Mouse (Mus musculus): Measurements from ENCODE around the gene Zfp213. TPM values are rescaled to one million over a fixed set of nuclear protein-coding genes. Genes with fewer than 3 reads are reported as not detected.

Zfp213 gene
- polyA plus RNA-seq (2014; fragmentation: Nextera tagmentation; extraction: Ambion mirVana), result 19.5 and 24.9 TPM in 2 replicates

DNA sequence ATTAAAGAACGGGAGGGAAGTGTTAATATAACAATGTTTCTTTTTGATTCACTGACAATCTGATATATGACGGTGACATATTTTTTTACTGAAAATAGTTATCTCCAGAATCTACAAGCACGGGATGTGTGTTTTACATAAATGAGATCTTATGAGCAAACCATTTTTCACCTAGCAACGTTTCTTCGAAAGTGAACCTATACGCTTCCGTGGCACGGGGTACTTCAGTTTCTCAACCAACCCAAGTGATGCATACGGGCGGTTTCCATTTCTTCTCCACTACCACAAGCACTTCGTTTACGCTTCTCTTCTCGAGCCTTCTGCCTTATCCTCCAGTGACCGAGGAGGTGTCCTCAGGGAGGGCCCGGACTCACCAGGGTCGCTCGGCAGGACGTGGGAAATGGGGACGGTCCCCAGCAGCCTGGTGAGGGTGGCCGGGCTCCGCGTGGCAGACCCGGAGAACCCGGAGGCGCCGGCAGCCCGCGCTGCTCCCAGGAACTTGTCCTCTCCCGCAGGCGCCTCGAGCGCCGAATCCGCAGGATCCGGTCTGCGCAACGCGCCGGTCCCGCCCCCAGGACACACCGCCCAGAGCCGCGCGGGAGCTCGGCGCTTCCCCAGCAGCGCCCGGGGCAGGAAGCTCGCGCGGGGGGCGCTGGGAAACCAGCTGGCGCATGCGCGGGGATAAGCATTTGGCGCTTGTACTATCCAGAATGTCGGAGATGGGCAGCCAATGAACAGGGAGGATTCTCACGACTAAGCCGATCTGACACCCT is at the start of gene Zfp213:
TSS of gene Zfp213 (minus strand) at position 644 of the 773 bp plus-strand sequence.
- under 1% methylated on average over 59 of the region's 59 CpGs for WGBS
- peaks cover 18% of the 10 kb centered on the region for H3K36me3 ChIP-seq (ENCODE audit: control insufficient read depth, insufficient read depth, low read length)
- peak; percentile 97 for ATAC-seq (ENCODE audit: low FRiP score, low TSS enrichment)
- peaks cover 9% of the 10 kb centered on the region for H3K4me1 ChIP-seq (ENCODE audit: control insufficient read depth, insufficient read depth, low read length)
- no peaks in the 10 kb centered on the region for H3K27me3 ChIP-seq (ENCODE audit: control insufficient read depth, insufficient read depth, low read length)
- no peaks in the 10 kb centered on the region for H3K9me3 ChIP-seq (ENCODE audit: control insufficient read depth, low read length)
- H3K27ac ChIP-seq (ENCODE audit: low read depth, low read length), result peak within 1 kb of the TSS; percentile 92
- H3K4me2 ChIP-seq (replicated peaks; ENCODE audit: low read depth, low read length), result peak within 1 kb of the TSS; percentile 75
- H3K9ac ChIP-seq (ENCODE audit: low read depth, low read length), result peak within 1 kb of the TSS; percentile 94
- H3K4me3 ChIP-seq (ENCODE audit: low read length), result peak within 1 kb of the TSS; percentile 80

DNA sequence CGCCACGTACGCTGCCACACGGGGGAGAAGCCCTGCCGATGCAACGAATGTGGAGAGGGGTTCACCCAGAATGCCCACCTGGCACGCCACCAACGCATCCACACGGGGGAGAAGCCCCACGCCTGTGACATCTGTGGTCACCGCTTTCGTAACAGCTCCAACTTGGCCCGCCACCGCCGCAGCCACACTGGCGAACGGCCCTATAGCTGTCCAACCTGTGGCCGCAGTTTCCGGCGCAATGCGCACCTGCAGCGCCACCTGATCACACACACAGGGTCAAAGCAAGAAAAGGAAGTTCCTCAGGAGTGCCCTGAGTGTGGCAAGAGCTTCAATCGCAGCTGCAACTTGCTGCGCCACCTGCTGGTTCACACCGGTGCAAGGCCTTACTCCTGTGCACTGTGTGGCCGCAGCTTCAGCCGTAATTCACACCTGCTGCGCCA is 46.3 kb upstream of the Zfp213 start:
- 81% methylated on average over 28 of the region's 28 CpGs for WGBS
- Histone ChIP-seq H3K4me2 (replicated peaks; ENCODE audit: low read depth, low read length) (no peak overlapping the region), H3K9me3 (ENCODE audit: control insufficient read depth, low read length) (no peaks in the 10 kb centered on the region), H3K9ac (ENCODE audit: low read depth, low read length) (no peak overlapping the region), H3K36me3 (ENCODE audit: control insufficient read depth, insufficient read depth, low read length) (no peaks in the 10 kb centered on the region), H3K27me3 (ENCODE audit: control insufficient read depth, insufficient read depth, low read length) (no peaks in the 10 kb centered on the region), H3K4me3 (ENCODE audit: low read length) (no peak overlapping the region), H3K4me1 (ENCODE audit: control insufficient read depth, insufficient read depth, low read length) (no peaks in the 10 kb centered on the region), H3K27ac (ENCODE audit: low read depth, low read length) (no peak overlapping the region)
- ATAC-seq (ENCODE audit: low FRiP score, low TSS enrichment), result peak; percentile 60

DNA sequence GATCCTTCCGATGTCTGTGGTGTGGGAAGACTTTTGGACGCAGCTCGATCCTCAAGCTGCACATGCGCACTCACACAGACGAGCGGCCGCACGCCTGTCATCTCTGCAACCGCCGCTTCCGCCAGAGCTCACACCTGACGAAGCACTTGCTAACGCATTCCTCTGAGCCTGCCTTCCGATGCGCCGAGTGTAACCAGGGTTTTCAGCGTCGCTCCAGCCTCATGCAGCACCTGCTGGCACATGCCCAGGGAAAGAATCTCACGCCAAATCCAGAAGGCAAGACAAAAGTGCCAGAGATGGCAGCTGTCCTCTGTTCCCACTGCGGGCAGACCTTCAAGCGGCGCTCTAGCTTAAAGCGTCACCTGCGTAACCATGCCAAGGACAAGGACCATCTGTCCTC is 45.6 kb upstream of the Zfp213 start:
- 92% methylated on average over 24 of the region's 24 CpGs for WGBS
- Histone ChIP-seq H3K9ac (ENCODE audit: low read depth, low read length) (no peak overlapping the region), H3K36me3 (ENCODE audit: control insufficient read depth, insufficient read depth, low read length) (no peaks in the 10 kb centered on the region), H3K27ac (ENCODE audit: low read depth, low read length) (no peak overlapping the region), H3K4me2 (replicated peaks; ENCODE audit: low read depth, low read length) (no peak overlapping the region), H3K27me3 (ENCODE audit: control insufficient read depth, insufficient read depth, low read length) (no peaks in the 10 kb centered on the region), H3K4me1 (ENCODE audit: control insufficient read depth, insufficient read depth, low read length) (no peaks in the 10 kb centered on the region), H3K9me3 (ENCODE audit: control insufficient read depth, low read length) (no peaks in the 10 kb centered on the region), H3K4me3 (ENCODE audit: low read length) (no peak overlapping the region)
- ATAC-seq (ENCODE audit: low FRiP score, low TSS enrichment), result no peak

DNA sequence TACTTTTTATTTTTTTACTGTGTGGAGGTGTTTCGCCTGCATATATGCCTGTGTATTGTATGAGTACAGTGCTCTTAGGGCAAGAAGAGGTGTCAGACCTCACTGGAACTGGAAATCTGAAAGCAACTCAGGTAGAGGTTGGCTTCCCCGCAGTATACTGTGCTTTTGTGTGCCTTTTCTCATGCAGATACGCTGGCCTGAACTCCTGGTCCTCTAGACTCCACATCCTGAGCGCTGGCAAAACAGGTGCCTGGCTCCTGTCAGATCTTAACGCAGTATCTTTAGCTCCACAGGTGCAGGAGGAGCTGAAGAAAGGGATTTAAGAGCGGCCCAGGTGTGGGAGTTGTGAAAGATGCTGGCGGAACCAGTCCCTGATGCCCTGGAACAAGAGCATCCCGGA is 41.2 kb upstream of the Zfp213 start:
- H3K27ac ChIP-seq (ENCODE audit: low read depth, low read length), result no peak overlapping the region
- no peak overlapping the region for H3K9ac ChIP-seq (ENCODE audit: low read depth, low read length)
- H3K4me3 ChIP-seq (ENCODE audit: low read length), result no peak overlapping the region
- no peaks in the 10 kb centered on the region for H3K9me3 ChIP-seq (ENCODE audit: control insufficient read depth, low read length)
- ATAC-seq (ENCODE audit: low FRiP score, low TSS enrichment), result no peak
- 83% methylated on average over 8 of the region's 8 CpGs for WGBS
- H3K4me2 ChIP-seq (replicated peaks; ENCODE audit: low read depth, low read length), result no peak overlapping the region
- H3K27me3 ChIP-seq (ENCODE audit: control insufficient read depth, insufficient read depth, low read length), result no peaks in the 10 kb centered on the region
- no peaks in the 10 kb centered on the region for H3K4me1 ChIP-seq (ENCODE audit: control insufficient read depth, insufficient read depth, low read length)
- H3K36me3 ChIP-seq (ENCODE audit: control insufficient read depth, insufficient read depth, low read length), result no peaks in the 10 kb centered on the region

DNA sequence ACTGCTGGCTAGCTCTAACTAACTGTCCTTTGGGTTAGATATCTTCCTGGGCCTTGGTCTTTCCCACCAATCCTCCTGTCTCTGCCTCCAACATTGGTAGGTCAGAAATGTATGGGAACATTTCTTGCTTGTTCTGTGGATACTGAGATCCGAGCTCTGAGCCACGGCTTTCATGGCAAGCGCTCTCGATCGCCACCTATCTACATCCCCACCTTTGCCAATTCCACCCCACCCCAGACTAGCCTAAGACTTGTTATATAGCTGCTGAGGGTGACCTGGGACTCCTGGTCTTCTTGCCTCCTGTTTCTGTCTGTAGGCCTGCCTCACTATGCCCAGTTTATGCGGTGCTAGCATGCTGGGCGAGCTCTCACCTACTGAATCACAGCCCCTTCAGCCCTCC is 40.4 kb upstream of the Zfp213 start:
- H3K4me1 ChIP-seq (ENCODE audit: control insufficient read depth, insufficient read depth, low read length), result no peaks in the 10 kb centered on the region
- no peaks in the 10 kb centered on the region for H3K27me3 ChIP-seq (ENCODE audit: control insufficient read depth, insufficient read depth, low read length)
- no peak overlapping the region for H3K27ac ChIP-seq (ENCODE audit: low read depth, low read length)
- WGBS, result 77% methylated on average over 7 of the region's 7 CpGs
- H3K4me3 ChIP-seq (ENCODE audit: low read length), result no peak overlapping the region
- H3K4me2 ChIP-seq (replicated peaks; ENCODE audit: low read depth, low read length), result no peak overlapping the region
- no peaks in the 10 kb centered on the region for H3K9me3 ChIP-seq (ENCODE audit: control insufficient read depth, low read length)
- no peaks in the 10 kb centered on the region for H3K36me3 ChIP-seq (ENCODE audit: control insufficient read depth, insufficient read depth, low read length)
- ATAC-seq (ENCODE audit: low FRiP score, low TSS enrichment), result no peak
- H3K9ac ChIP-seq (ENCODE audit: low read depth, low read length), result no peak overlapping the region

DNA sequence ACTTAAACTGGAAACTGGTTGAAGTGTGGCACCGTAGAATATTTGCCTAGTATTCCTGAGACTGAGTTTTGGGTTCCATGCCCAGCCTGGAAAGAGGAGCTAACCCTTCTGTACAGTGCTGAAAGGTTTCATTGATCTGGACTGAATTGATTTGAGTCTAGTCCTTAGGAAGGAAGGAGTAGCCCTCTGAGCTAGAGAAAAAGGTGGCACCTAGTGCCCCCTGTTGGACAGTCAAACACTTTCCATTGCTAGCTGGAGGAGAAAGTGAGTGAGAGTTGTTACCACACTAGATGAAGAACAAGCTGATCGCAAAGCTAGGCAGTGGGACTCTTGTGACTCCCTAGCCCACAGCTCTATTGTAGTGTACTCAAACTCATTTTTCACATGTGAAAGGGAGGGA is 39.5 kb upstream of the Zfp213 start:
- Histone ChIP-seq H3K4me1 (ENCODE audit: control insufficient read depth, insufficient read depth, low read length) (no peaks in the 10 kb centered on the region), H3K36me3 (ENCODE audit: control insufficient read depth, insufficient read depth, low read length) (no peaks in the 10 kb centered on the region), H3K9me3 (ENCODE audit: control insufficient read depth, low read length) (no peaks in the 10 kb centered on the region), H3K4me3 (ENCODE audit: low read length) (no peak overlapping the region), H3K9ac (ENCODE audit: low read depth, low read length) (no peak overlapping the region), H3K4me2 (replicated peaks; ENCODE audit: low read depth, low read length) (no peak overlapping the region), H3K27me3 (ENCODE audit: control insufficient read depth, insufficient read depth, low read length) (no peaks in the 10 kb centered on the region), H3K27ac (ENCODE audit: low read depth, low read length) (no peak overlapping the region)
- WGBS, result 61% methylated on average over 2 of the region's 2 CpGs
- no peak for ATAC-seq (ENCODE audit: low FRiP score, low TSS enrichment)

DNA sequence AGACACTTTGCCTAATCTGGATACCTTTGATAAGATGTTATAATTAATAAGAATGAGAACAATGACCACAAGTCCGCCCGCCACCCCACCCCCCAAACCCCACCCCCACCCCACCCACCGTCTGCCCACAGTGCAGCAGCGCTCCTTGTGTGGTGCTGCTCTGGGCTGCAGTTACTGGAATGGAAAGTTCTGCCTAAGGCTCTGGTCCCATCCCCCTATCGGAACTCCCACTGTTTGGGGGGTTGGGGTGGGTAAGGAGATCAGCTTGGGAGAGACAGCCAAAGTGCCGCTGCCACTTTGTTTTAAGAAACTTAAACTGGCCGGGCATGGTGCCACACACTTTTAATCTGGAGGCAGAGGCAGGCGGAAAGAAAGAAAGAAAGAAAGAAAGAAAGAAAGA is 39.0 kb upstream of the Zfp213 start:
- Histone ChIP-seq H3K4me1 (ENCODE audit: control insufficient read depth, insufficient read depth, low read length) (no peaks in the 10 kb centered on the region), H3K4me2 (replicated peaks; ENCODE audit: low read depth, low read length) (no peak overlapping the region), H3K27ac (ENCODE audit: low read depth, low read length) (no peak overlapping the region), H3K36me3 (ENCODE audit: control insufficient read depth, insufficient read depth, low read length) (no peaks in the 10 kb centered on the region), H3K9ac (ENCODE audit: low read depth, low read length) (no peak overlapping the region), H3K27me3 (ENCODE audit: control insufficient read depth, insufficient read depth, low read length) (no peaks in the 10 kb centered on the region), H3K9me3 (ENCODE audit: control insufficient read depth, low read length) (no peaks in the 10 kb centered on the region), H3K4me3 (ENCODE audit: low read length) (no peak overlapping the region)
- 39% methylated on average over 8 of the region's 8 CpGs for WGBS
- ATAC-seq (ENCODE audit: low FRiP score, low TSS enrichment), result no peak

DNA sequence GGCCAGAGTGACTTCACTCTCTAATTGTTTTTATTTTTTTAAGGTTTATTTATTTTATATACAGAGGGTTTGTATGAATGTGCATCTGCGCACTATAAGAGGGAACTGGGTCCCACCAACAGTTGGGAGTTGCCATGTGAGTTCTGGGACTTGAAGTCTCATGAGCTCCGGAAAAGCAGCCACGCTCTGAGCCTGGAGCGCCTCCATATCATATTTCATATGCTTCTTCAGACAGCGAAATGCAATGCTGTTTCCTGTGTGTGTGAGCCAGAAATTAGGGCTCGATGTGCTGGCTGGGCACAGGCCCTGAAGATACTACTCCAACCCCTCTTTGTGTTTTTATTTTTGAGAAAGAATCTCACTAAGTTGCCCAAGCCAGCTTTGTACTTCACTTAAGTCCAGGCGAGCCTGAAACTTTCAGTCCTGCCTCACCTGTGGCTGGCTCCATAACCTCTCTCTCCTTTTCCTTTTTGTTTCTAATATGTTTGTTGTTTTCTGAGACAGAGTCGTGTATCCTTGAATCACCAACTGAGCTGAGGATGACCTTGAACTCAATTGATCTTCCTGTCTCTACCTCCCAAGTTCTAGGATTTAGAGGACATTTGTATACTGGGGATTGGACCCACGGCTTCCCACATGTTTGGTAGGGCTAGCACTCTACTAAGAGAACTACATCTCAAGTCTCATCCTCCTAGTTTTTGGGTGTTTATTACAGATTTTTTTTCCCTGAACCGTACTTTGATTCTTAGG is 38.0 kb upstream of the Zfp213 start:
- WGBS, result 38% methylated on average over 10 of the region's 10 CpGs

More for the DNA sequence above, 38.0 kb upstream of the Zfp213 start:
- Histone ChIP-seq H3K4me2 (replicated peaks; ENCODE audit: low read depth, low read length) (no peak overlapping the region), H3K4me1 (ENCODE audit: control insufficient read depth, insufficient read depth, low read length) (no peaks in the 10 kb centered on the region), H3K27me3 (ENCODE audit: control insufficient read depth, insufficient read depth, low read length) (no peaks in the 10 kb centered on the region), H3K9me3 (ENCODE audit: control insufficient read depth, low read length) (no peaks in the 10 kb centered on the region), H3K9ac (ENCODE audit: low read depth, low read length) (no peak overlapping the region), H3K27ac (ENCODE audit: low read depth, low read length) (no peak overlapping the region), H3K4me3 (ENCODE audit: low read length) (no peak overlapping the region), H3K36me3 (ENCODE audit: control insufficient read depth, insufficient read depth, low read length) (no peaks in the 10 kb centered on the region)
- ATAC-seq (ENCODE audit: low FRiP score, low TSS enrichment), result no peak

Data from kidney, embryonic 14.5 days (tissue).